Mouse (Mus musculus): ENCODE measurements around the gene Gm4969. TPM values are rescaled to one million over a fixed set of nuclear protein-coding genes. Genes with fewer than 3 reads are reported as not detected.
A peak's percentile ranks its signal among the peaks of the same experiment; 100 is the strongest.

The Gm4969 gene
- polyA plus RNA-seq, 1 experiment from 2014 or later: 6.7 TPM

DNA sequence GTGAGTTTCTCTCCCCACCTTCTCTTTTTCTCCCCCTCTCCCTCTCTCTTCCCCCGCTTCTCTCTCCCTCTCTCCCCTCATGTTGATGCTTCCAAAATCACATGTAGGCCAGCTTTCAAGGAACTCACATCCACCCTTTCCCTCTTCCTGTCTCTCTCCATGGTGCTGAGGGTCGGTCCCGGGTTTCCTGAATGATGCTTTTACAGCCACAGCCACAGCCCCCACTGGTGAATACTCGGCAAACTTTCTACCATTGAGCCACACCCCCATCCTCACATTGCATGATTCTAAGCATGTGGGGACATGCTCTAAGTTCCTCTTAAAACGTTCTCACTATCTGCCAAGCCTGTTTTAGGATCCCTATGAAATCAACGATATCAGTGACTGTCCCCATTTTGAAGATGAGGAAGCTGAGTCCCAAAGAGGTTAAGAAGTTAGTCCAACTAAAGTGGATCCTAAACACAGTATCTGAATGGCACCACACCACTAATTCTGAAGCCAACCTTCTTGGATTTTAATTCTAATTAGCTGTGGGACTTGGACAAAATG lies 29.4 kb upstream of the Gm4969 start:
- H3K4me3 ChIP-seq (replicated peaks; ENCODE audit: low read length): peak overlapping the region; percentile 59; the same call in 1 of the 2 replicates
- 65% methylated on average over 6 of the region's 6 CpGs for WGBS
- peaks cover 18% of the 10 kb centered on the region for H3K4me1 ChIP-seq (replicated peaks; ENCODE audit: control insufficient read depth, insufficient read depth, low read length)
- no peak overlapping the region for H3K27ac ChIP-seq
- peaks cover 28% of the 10 kb centered on the region for H3K36me3 ChIP-seq (replicated peaks; ENCODE audit: control insufficient read depth, insufficient read depth)
- DNase-seq (ENCODE audit: low spot score) (no peak), ATAC-seq (ENCODE audit: low FRiP score) (no peak)
- no peaks in the 10 kb centered on the region for H3K27me3 ChIP-seq (ENCODE audit: control insufficient read depth, insufficient read depth, low read length)
- no peak overlapping the region for H3K9ac ChIP-seq
- peak overlapping the region; percentile 73 for H3K4me2 ChIP-seq (replicated peaks)
- no peaks in the 10 kb centered on the region for H3K9me3 ChIP-seq (ENCODE audit: control insufficient read depth, low read length)

DNA sequence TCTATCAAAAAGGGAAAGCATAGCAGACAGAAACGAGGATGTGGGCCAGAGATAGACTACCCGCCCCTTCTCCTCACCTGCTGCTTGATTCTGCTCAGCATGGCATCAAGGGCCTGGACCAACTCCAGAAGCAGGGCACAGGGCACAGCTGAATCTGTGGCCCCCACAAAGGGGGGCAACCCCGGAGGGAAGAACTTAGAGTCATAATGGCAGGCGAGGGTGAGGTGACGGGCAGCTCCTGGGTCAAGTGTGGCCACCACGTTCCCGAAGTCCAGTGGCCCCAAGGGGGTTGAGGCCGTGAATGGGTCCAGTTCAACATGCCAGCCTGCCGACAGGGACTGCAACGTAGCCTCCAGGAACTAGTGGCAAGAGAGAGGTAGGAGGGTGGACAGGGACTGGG lies 28.6 kb upstream of the Gm4969 start:
- Histone ChIP-seq H3K9ac (no peak overlapping the region), H3K27me3 (ENCODE audit: control insufficient read depth, insufficient read depth, low read length) (no peaks in the 10 kb centered on the region), H3K4me1 (replicated peaks; ENCODE audit: control insufficient read depth, insufficient read depth, low read length) (peaks cover 18% of the 10 kb centered on the region), H3K9me3 (ENCODE audit: control insufficient read depth, low read length) (no peaks in the 10 kb centered on the region), H3K27ac (no peak overlapping the region), H3K36me3 (replicated peaks; ENCODE audit: control insufficient read depth, insufficient read depth) (peaks cover 21% of the 10 kb centered on the region), H3K4me2 (replicated peaks) (no peak overlapping the region), H3K4me3 (replicated peaks; ENCODE audit: low read length) (no peak overlapping the region)
- WGBS: 93% methylated on average over 10 of the region's 10 CpGs
- no peak for DNase-seq (ENCODE audit: low spot score)
- no peak for ATAC-seq (ENCODE audit: low FRiP score)

DNA sequence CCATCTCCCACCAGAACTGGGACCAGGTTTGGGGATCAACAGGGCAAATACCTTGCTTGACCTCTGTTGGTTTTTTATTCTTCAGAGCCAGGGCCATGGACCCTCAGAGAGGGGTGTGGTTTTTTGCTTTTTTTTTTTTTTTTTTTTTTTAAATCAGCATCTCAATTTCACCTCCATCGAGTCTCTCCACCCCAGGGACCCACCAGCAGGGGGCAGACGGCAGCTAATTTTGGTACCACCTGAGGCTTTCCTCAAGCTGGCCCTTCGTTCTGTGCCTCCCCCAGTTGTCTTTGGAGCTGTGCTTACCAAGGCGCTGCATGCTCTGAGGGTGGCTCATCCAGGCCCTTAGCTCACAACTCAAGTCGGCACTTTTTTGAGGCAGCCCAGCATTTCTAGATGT lies 19.2 kb upstream of the Gm4969 start:
- no peaks in the 10 kb centered on the region for H3K4me1 ChIP-seq (replicated peaks; ENCODE audit: control insufficient read depth, insufficient read depth, low read length)
- DNase-seq (ENCODE audit: low spot score): no peak
- no peak for ATAC-seq (ENCODE audit: low FRiP score)
- 50% methylated on average over 5 of the region's 5 CpGs for WGBS
- H3K9ac ChIP-seq: no peak overlapping the region
- H3K27ac ChIP-seq: no peak overlapping the region
- peaks cover 74% of the 10 kb centered on the region for H3K36me3 ChIP-seq (replicated peaks; ENCODE audit: control insufficient read depth, insufficient read depth)
- no peak overlapping the region for H3K4me2 ChIP-seq (replicated peaks)
- H3K9me3 ChIP-seq (ENCODE audit: control insufficient read depth, low read length): no peaks in the 10 kb centered on the region
- no peaks in the 10 kb centered on the region for H3K27me3 ChIP-seq (ENCODE audit: control insufficient read depth, insufficient read depth, low read length)
- no peak overlapping the region for H3K4me3 ChIP-seq (replicated peaks; ENCODE audit: low read length)

DNA sequence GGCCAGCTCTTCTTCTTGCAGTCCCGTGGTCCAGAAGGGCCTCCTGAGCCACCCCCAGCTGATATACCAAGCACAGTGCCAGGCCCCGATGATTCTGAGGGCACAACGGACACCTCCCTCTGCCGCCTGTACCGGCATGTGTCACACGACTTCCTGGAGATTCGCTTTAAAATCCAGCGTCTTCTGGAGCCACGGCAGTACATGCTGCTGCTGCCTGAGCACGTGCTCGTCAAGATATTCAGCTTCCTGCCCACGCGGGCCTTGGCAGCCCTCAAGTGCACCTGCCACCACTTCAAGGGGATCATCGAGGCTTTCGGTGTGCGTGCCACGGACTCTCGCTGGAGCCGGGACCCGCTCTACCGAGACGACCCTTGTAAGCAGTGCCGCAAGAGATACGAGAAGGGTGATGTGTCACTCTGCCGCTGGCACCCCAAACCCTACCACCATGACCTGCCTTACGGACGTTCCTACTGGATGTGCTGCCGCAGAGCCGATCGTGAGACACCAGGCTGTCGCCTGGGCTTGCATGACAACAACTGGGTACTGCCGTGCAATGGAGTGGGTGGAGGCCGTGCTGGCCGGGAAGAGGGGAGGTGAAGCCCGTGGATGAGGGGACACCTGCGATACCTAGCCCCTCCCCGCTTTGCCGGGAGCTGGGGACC lies 18.6 kb upstream of the Gm4969 start:
- DNase-seq (ENCODE audit: low spot score) (no peak), ATAC-seq (ENCODE audit: low FRiP score) (no peak)
- H3K4me3 ChIP-seq (replicated peaks; ENCODE audit: low read length): no peak overlapping the region
- H3K27ac ChIP-seq: no peak overlapping the region
- H3K9me3 ChIP-seq (ENCODE audit: control insufficient read depth, low read length): no peaks in the 10 kb centered on the region
- H3K36me3 ChIP-seq (replicated peaks; ENCODE audit: control insufficient read depth, insufficient read depth): peaks cover 73% of the 10 kb centered on the region
- 0 out of 2 replicates have a peak, but pooled peaks cover 4% of the 10 kb centered on the region for H3K4me1 ChIP-seq (replicated peaks; ENCODE audit: control insufficient read depth, insufficient read depth, low read length)
- no peak overlapping the region for H3K4me2 ChIP-seq (replicated peaks)
- H3K27me3 ChIP-seq (ENCODE audit: control insufficient read depth, insufficient read depth, low read length): no peaks in the 10 kb centered on the region
- H3K9ac ChIP-seq: no peak overlapping the region
- WGBS: 94% methylated on average over 38 of the region's 38 CpGs

DNA sequence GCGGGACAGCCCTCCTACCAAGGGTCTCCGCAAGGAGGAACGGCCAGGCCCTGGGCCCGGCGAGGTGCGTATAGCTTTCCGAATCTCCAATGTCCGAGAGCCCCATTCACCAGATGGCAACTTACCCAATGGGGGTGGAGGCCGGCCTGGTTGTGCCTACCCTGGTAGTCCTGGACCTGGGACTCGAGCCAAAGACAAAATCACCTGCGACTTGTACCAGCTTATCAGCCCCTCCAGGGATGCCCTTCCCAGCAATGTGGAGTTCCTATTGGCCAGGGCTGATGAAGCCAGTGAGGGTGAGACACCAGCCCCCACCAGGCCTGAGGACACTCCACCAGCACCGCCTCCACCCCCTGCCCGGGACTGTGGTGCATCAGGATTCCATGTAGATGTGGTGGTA lies 18.0 kb upstream of the Gm4969 start:
- WGBS: 97% methylated on average over 13 of the region's 13 CpGs
- ATAC-seq (ENCODE audit: low FRiP score) (no peak), DNase-seq (ENCODE audit: low spot score) (no peak)
- H3K4me2 ChIP-seq (replicated peaks): no peak overlapping the region
- H3K4me1 ChIP-seq (replicated peaks; ENCODE audit: control insufficient read depth, insufficient read depth, low read length): 0 out of 2 replicates have a peak, but pooled peaks cover 4% of the 10 kb centered on the region
- H3K36me3 ChIP-seq (replicated peaks; ENCODE audit: control insufficient read depth, insufficient read depth): peaks cover 67% of the 10 kb centered on the region
- H3K9ac ChIP-seq: no peak overlapping the region
- no peaks in the 10 kb centered on the region for H3K9me3 ChIP-seq (ENCODE audit: control insufficient read depth, low read length)
- H3K27ac ChIP-seq: no peak overlapping the region
- no peak overlapping the region for H3K4me3 ChIP-seq (replicated peaks; ENCODE audit: low read length)
- no peaks in the 10 kb centered on the region for H3K27me3 ChIP-seq (ENCODE audit: control insufficient read depth, insufficient read depth, low read length)

DNA sequence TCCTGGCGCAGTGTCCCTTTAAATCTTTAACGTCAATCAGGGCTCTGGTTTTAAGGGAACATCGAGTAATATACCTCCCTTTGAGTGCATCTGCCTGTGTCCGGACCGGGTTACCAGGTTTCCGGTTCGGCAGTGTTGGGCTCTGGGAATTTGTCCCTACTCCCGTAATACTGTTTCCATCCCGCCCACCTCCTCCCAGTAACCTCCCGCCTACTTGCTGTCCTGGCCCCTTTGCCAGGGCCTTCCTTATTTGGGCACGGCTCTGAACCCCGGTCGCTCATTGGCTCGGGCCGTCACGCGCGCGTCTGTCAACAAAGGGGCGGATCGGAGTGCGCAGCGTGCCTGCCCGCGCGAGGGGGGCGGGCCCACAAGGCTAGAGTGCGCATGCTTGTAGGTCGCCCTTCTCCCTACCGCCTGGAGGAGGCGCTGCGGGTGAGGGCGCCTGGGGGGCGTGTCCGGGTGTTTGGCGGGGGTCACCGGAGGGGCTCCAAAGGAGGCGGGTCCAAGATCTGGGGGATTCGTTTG lies 13.2 kb upstream of the Gm4969 start:
- under 1% methylated on average over 39 of the region's 39 CpGs for WGBS
- H3K9me3 ChIP-seq (ENCODE audit: control insufficient read depth, low read length): no peaks in the 10 kb centered on the region

DNA sequence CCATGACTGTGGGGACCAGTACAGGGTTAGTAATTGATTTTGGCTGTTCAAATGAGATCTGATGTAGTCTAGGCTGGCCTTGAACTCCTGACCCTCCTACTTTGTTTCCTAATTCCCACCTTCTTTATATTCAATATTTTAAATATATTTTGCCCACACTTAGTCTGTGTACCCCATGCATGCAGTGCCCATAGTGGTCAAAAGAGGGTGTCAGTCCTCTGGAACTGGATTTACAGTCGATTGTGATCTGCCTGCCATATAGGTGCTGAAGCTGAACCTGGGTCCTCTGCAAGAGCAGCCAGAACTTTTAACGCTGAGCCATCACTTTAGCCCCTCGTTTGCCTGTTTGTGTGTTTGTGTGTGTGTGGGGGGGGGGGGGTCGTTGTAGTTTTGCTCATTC lies 12.5 kb upstream of the Gm4969 start:
- Histone ChIP-seq H3K27me3 (ENCODE audit: control insufficient read depth, insufficient read depth, low read length) (no peaks in the 10 kb centered on the region), H3K36me3 (replicated peaks; ENCODE audit: control insufficient read depth, insufficient read depth) (peaks cover 12% of the 10 kb centered on the region), H3K4me1 (replicated peaks; ENCODE audit: control insufficient read depth, insufficient read depth, low read length) (peaks cover 12% of the 10 kb centered on the region; the same call in 1 of the 2 replicates), H3K9me3 (ENCODE audit: control insufficient read depth, low read length) (no peaks in the 10 kb centered on the region), H3K9ac (peak overlapping the region; percentile 50), H3K4me3 (replicated peaks; ENCODE audit: low read length) (peak overlapping the region; percentile 35), H3K4me2 (replicated peaks) (peak overlapping the region; percentile 59), H3K27ac (peak overlapping the region; percentile 88)
- 32% methylated on average over 4 of the region's 4 CpGs for WGBS
- ATAC-seq (ENCODE audit: low FRiP score): no peak
- DNase-seq (ENCODE audit: low spot score): no peak

More for the DNA sequence above, 13.2 kb upstream of the Gm4969 start:
- ATAC-seq (ENCODE audit: low FRiP score): peak; percentile 98
- Histone ChIP-seq H3K4me1 (replicated peaks; ENCODE audit: control insufficient read depth, insufficient read depth, low read length) (peaks cover 12% of the 10 kb centered on the region; the same call in 1 of the 2 replicates), H3K4me3 (replicated peaks; ENCODE audit: low read length) (peak overlapping the region; percentile 35), H3K27me3 (ENCODE audit: control insufficient read depth, insufficient read depth, low read length) (no peaks in the 10 kb centered on the region), H3K27ac (peak overlapping the region; percentile 88), H3K36me3 (replicated peaks; ENCODE audit: control insufficient read depth, insufficient read depth) (peaks cover 19% of the 10 kb centered on the region), H3K9ac (peak overlapping the region; percentile 53), H3K4me2 (replicated peaks) (peak overlapping the region; percentile 59)
- DNase-seq (ENCODE audit: low spot score): peak; percentile 95

DNA sequence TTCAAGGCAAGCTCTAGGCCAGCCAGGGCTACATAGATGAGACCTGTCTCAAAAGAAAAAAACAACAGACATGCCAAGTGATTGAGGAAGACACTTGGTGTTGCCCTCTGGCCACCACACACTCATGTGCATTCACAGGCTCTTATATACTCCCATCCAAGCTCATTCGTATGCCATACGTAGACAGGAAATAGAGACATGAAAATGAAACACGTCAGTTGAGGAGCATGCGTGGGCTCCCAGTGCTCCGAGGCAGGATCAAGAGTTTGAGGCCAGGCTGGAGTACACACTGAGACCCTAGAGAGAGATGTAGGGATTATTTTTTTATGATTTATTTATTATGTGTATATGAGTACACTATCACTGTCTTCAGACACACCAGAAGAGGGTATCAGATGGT lies 11.2 kb upstream of the Gm4969 start:
- peaks cover 12% of the 10 kb centered on the region; the same call in 1 of the 2 replicates for H3K4me1 ChIP-seq (replicated peaks; ENCODE audit: control insufficient read depth, insufficient read depth, low read length)
- H3K9ac ChIP-seq: no peak overlapping the region
- H3K4me3 ChIP-seq (replicated peaks; ENCODE audit: low read length): no peak overlapping the region
- H3K4me2 ChIP-seq (replicated peaks): no peak overlapping the region
- no peaks in the 10 kb centered on the region for H3K9me3 ChIP-seq (ENCODE audit: control insufficient read depth, low read length)
- ATAC-seq (ENCODE audit: low FRiP score): no peak
- DNase-seq (ENCODE audit: low spot score): no peak
- H3K27me3 ChIP-seq (ENCODE audit: control insufficient read depth, insufficient read depth, low read length): no peaks in the 10 kb centered on the region
- peaks cover 1% of the 10 kb centered on the region; the same call in 1 of the 2 replicates for H3K36me3 ChIP-seq (replicated peaks; ENCODE audit: control insufficient read depth, insufficient read depth)
- WGBS: 97% methylated on average over 5 of the region's 5 CpGs
- H3K27ac ChIP-seq: no peak overlapping the region

DNA sequence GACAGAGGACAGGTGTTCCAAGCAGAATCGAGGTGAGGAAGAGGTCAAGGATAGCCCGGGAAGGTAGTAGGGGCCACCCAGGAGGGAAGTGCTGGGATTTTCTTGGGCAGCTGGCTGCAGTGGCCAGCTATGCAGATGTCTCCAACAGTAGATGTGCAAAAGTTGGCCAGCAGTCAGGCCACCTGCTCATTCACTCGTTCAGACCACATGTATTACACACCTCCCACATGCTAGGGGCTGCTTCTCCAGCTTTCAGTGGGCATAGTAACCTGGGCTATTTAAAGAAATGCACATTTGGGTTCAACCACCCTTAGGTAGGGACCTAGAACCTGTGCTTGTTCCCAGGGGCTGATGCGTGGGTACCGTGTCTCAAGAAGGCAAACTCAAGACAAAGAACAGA lies 9.6 kb upstream of the Gm4969 start:
- DNase-seq (ENCODE audit: low spot score) (no peak), ATAC-seq (ENCODE audit: low FRiP score) (no peak)
- Histone ChIP-seq H3K27ac (no peak overlapping the region), H3K27me3 (ENCODE audit: control insufficient read depth, insufficient read depth, low read length) (no peaks in the 10 kb centered on the region), H3K4me2 (replicated peaks) (no peak overlapping the region), H3K36me3 (replicated peaks; ENCODE audit: control insufficient read depth, insufficient read depth) (no peaks in the 10 kb centered on the region; the same call in 1 of the 2 replicates), H3K9me3 (ENCODE audit: control insufficient read depth, low read length) (no peaks in the 10 kb centered on the region), H3K4me1 (replicated peaks; ENCODE audit: control insufficient read depth, insufficient read depth, low read length) (peaks cover 12% of the 10 kb centered on the region; the same call in 1 of the 2 replicates), H3K9ac (no peak overlapping the region), H3K4me3 (replicated peaks; ENCODE audit: low read length) (no peak overlapping the region)
- WGBS: 95% methylated on average over 5 of the region's 5 CpGs
